Mouse (Mus musculus): Measurements from ENCODE around the gene Ppargc1a.

Gene Ppargc1a

DNA sequence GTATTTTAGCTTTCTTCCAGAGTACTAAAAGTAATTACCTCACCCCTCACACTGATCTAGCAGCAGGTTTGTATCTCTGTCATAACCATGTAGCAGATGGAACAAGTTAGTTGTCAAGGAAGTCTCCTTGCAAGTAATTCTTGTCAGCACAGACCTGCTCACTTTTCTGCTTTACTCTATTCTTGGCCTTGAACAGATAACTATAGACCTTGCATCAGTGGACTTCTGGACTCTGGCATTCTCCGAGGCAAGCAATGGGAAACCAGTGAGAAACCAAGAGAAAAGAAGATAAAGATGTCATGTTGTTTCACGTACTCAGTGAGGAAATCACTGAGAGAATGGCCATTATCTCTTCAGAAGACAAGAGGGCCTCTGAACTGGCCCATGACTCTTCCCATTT lies 152.1 kb downstream of the Ppargc1a start:
- DNase-seq (ENCODE audit: low spot score): no peak

- no peak for DNase-seq (ENCODE audit: low spot score)
Measured at GRCm38 (mm10) chr5:51412303-51413117, 155.0 kb downstream of the Ppargc1a start.

DNA sequence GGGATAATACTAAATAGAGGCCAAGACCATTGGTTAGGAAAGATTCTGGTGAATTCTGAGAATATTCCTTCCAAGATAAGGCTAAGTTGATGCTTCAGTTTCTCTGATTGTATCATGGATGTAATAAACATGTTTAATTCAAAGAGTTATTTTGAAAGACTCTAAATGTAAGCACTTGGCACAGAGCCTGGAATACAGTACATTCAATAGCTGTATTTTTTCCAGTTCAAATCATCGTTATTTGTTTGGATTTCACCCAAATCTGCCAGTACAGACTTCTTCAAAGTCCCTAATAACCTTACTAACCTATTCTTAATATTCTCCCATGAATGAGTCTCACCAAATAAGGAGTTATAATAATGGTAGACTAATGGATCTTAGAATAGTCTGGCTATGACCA lies 157.5 kb downstream of the Ppargc1a start:
- DNase-seq (ENCODE audit: low spot score): no peak

- DNase-seq (ENCODE audit: low spot score): no peak
Measured at GRCm38 (mm10) chr5:51406406-51406805, 161.1 kb downstream of the Ppargc1a start.
